Mouse (Mus musculus): ENCODE data around the gene Pask.

The Pask gene

DNA sequence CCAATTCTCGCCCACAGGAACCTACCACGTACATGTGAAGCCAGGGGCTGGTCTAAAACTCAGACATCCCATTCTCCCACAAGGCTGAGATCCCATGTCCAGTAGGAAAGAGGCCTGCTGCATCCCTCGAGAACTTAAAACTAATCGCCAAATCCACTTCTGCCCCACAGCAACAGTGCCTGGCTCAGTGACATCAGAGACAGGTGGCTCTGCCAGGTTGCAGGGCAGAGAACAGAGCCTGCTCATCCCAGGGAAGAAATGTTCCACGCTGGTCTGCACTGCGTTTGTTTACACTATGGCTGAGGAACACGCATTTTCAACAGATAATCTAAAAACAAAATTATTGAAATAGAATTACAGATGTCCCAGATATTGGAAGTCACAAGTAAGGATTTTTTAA lies 66.2 kb downstream of the Pask start:
- DNase-seq (ENCODE audit: low spot score), result no peak

DNA sequence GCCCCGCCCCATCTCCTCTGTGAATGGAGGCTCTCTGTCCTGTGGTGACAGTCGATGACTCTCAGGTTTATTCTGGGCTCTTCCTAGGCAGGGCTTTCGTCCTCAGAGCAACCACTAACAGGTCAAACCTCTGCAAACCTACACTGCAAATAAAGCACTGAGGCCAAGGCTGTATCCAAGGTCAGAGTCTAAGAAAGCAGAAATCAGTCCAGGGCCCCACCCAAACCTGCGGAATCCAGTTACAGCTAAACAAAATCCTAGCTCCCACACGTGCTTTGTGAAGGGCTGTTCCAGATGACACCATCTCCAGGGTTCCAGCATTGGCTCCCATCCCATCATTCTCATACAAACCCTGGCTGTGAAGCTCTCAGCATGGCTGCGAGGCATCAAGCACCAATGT lies 67.7 kb downstream of the Pask start:
- no peak for DNase-seq (ENCODE audit: low spot score)

DNA sequence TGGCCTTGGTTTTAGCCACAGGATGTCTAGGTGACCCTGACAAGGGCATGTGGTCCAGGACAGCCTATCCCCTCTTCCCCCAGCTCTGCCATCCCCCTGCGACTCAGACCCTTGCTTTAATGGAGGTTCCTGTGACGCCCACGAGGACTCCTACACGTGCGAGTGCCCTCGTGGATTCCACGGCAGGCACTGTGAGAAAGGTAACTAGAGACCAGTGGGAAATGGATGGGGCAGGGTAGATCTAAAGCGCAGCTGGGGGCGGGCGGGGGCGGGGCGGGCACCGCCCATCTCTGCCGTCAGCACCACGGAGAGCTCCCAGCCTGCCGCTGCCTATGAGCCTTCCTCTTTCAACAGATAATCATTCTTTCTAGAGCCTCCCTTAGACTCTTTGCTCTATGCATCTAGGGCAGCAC lies 70.9 kb downstream of the Pask start:
- DNase-seq (ENCODE audit: low spot score), result no peak

DNA sequence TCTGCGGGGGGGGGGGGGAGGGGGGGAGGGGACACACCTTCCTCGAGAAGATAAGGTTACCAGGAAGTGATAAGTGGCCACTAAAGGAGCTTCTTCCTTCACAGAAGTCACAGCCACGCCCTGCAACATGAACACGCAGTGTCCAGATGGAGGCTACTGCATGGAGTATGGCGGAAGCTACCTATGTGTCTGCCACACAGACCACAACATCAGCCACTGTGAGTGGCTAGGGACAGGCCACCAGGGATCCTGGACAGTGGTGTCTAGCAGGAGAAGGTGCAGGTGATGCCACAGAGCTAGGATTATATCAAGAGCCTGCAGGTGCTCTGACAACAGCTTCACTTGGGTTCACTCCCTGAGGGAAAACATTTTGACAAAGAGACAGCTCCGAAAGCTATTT lies 71.5 kb downstream of the Pask start:
- DNase-seq (ENCODE audit: low spot score), result no peak

DNA sequence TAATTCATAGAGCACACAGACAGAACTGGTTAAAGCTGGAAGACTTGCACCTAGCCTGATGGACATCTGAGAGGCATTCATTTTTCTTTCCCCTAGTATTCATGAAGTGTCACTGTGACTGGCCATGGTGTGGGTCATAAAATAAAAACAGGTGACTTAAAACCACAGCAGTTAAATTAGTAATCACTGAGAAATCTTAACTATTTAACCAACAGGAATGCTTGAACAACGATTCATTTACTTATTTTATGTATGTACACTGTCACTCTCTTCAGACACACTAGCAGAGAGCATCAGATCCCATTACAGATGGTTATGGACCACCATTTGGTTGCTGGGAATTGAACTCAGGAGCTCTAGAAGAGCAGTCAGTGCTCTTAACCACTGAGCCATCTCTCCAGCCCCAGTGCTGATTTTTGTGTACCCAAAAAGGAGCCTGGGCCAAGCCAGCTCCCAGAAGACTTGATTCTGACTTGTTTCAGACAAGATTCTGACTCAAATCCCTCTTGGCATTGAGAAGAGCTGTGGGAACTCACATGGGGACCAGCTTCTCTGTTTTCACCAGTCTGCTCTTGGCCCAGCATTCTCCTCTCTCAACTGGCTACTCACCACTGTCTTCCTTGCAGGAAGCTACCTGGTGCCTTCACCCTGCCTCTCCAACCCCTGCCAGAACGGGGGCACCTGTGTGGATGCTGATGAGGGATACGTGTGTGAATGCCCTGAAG lies 72.6 kb downstream of the Pask start:
- DNase-seq (ENCODE audit: low spot score), result no peak

DNA sequence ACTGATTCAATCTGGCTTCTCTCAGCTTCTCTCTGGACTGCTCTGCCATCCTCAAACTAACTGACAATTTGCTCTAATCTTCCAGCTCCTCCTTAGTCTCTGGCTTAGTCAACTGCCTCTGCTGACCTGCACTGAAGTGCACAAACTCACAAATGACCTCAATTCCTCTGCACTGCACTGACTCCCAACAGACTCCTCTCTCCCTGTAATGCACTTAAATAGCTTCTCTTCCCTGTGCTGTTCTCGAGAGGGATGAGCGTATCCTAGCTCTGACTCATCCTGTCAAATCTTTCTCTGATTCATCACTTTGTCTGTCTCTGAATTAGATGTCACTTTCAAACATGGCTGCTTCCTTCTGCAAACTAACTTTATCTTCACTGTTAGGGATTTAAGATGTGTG lies 75.0 kb downstream of the Pask start:
- no peak for DNase-seq (ENCODE audit: low spot score)

DNA sequence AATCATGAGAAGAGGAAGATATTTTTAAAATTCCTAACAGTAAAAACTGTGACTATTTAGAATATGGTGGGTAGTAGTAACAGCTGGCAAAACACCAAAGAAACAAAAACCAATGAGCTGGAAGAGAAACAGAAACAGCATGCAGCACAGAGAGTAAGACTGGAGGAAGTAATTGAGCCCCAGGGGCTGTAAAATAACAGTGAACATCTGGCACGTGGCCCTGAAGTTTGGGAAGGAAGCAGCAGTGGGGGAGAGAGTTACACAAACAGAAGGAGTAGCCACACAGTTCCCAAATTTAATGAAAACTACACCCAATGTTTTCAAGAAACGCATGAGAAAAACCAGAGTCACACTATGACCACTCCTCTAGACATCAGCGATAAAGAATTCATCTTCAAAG lies 76.1 kb downstream of the Pask start:
- DNase-seq (ENCODE audit: low spot score), result no peak
